Mouse (Mus musculus) heart, postnatal 0 days (tissue): ENCODE measurements at regions not wholly inside any gene's neighbourhood (a gene's known extent, or its start where the extent isn't known, plus 50 kb on each side); places are given as distances from the start of the nearest gene placed in this dataset.

Source experiments
- CTCF ChIP-seq: IDR thresholded peaks from 2 replicates; pipeline ENCODE4 v1.5.1; 2016; ENCODE audit warnings: antibody characterized with exemption, control low read depth, low read depth
- EP300 ChIP-seq: IDR thresholded peaks from 2 replicates; pipeline ENCODE4 v1.6.1; 2016; ENCODE audit warnings: antibody characterized with exemption, low read depth

- TF ChIP-seq CTCF (no peak), EP300 (no peak)
Observed at GRCm38 (mm10) chr12:50273239-50273880, 375.5 kb downstream of the Prkd1 start.
